Mouse (Mus musculus): ENCODE measurements at regions not wholly inside any gene's neighbourhood (a gene's known extent, or its start where the extent isn't known, plus 50 kb on each side); places are given as distances from the start of the nearest gene placed in this dataset.
"Not testable (repeated sequence)": the region's sequence is repeated elsewhere in the genome, so short reads cannot be mapped to it uniquely, and the experiment has no call there.

DNA sequence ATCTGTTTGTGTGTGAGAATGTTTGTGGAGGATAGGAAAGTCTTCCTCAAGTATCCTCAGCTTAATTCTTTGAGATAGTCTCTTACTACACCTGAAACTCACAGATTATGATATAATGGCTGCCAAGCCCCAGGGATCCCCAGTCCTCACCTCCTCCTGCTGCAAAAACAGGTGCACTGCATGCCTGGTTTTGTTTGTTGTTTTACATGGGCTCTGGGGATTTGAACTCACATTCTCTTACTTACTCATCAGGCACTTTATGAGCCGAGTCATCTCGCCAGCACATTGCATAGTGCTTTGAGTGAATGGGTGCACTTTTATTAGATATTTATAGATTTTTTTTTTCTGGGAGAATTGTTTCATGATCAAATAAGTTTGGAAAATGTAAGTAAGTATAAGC lies 56.3 kb downstream of the Mterf1b start:
- Histone ChIP-seq H3K27me3 (ENCODE audit: control insufficient read depth, insufficient read depth, insufficient read length) (no peaks in the 10 kb centered on the region), H3ac (ENCODE audit: control insufficient read depth, insufficient read length) (no peak overlapping the region), H3K79me2 (ENCODE audit: control insufficient read depth, insufficient read depth) (no peaks in the 10 kb centered on the region), H3K4me3 (no peak overlapping the region), H3K36me3 (ENCODE audit: control insufficient read depth, insufficient read depth) (no peaks in the 10 kb centered on the region), H3K4me2 (ENCODE audit: low read depth) (no peak overlapping the region)
- TF ChIP-seq POLR2AphosphoS2 (IDR thresholded peaks at IDR 0.05; ENCODE audit: insufficient read length, low read depth) (no peak), CEBPB (IDR thresholded peaks at IDR 0.05; ENCODE audit: insufficient read depth, poor library complexity, severe bottlenecking) (no peak), POLR2A (IDR thresholded peaks at IDR 0.05; ENCODE audit: insufficient read length, low read depth) (no peak), TCF12 (IDR thresholded peaks at IDR 0.05; ENCODE audit: insufficient read depth, poor library complexity, severe bottlenecking) (no peak), MYOD1 (IDR thresholded peaks at IDR 0.05; ENCODE audit: control insufficient read depth in 1 of 3, insufficient read length in 2 of 3, low read depth in 2 of 3) (peak in 1 of 3 experiments; percentile 68), E2F4 (IDR thresholded peaks at IDR 0.05; ENCODE audit: insufficient read depth) (no peak), USF1 (IDR thresholded peaks at IDR 0.05; ENCODE audit: low read depth) (no peak), REST (IDR thresholded peaks at IDR 0.05; ENCODE audit: insufficient read depth, insufficient read length) (no peak), SRF (IDR thresholded peaks at IDR 0.05; ENCODE audit: control insufficient read depth, insufficient read length, low read depth) (no peak)

DNA sequence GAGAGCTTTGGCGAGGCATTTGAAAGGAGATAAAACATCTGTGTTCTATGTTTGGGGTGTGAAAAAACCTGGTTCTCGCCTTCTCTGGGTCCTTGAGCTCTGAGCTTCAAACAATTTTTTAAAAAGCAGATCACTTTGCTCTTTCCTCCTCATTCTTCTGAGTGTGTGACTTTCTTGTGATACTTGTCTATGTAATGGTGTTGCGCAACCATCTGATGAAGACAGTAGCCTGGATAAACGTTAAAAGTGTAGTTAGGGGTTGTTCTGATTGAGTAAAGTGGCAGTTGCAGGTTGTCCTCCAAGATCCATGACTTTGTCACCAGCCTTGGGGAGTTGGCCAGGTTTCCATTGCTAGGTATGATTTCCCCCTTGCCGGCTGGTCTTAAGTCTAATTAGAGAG lies 62.1 kb downstream of the Mterf1b start:
- H3K4me3 ChIP-seq; H3K36me3 ChIP-seq (ENCODE audit: control insufficient read depth, insufficient read depth); H3K4me2 ChIP-seq (ENCODE audit: low read depth); H3K79me2 ChIP-seq (ENCODE audit: control insufficient read depth, insufficient read depth); H3K27me3 ChIP-seq (ENCODE audit: control insufficient read depth, insufficient read depth, insufficient read length); H3ac ChIP-seq (ENCODE audit: control insufficient read depth, insufficient read length): not testable (repeated sequence)
- TF ChIP-seq CEBPB (IDR thresholded peaks at IDR 0.05; ENCODE audit: insufficient read depth, poor library complexity, severe bottlenecking) = peak; percentile 60; the same call in 1 of the 2 replicates

DNA sequence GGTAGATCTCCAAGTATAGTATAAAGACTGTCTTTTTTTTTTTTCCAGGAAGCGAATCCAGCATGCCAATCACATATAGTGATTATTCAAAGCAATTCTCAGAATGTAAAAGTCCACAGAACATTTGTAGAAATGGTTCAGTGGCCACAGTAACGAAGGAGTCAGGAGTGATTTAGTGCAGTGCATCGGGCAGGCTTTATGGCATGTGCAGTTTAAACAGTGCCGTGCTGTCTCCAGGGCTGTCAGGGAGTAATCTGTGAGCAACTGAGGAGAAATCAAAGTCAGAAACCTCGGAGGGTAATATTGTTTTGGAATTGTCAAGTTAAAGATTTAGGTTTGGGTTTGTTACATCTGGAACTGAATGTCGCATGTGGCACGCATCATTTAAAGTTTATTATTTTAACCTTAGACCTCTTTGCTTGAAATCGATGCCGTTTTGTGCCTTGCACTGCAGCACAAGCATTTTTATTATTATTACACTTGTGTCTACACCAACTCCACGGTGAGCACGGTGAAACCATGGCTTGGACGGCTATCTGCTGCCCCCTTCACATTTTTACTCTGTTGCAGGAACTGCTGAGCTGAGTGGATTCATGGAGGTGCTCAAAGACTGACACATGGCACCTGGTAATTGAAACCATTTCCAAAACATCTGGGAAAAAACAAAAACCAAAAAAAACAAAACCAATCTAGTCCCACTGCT lies 65.0 kb downstream of the Mterf1b start:
- Histone ChIP-seq H3K36me3 (ENCODE audit: control insufficient read depth, insufficient read depth) (no peaks in the 10 kb centered on the region), H3K27me3 (ENCODE audit: control insufficient read depth, insufficient read depth, insufficient read length) (no peaks in the 10 kb centered on the region), H3K79me2 (ENCODE audit: control insufficient read depth, insufficient read depth) (no peaks in the 10 kb centered on the region), H3K4me2 (ENCODE audit: low read depth) (no peak overlapping the region), H3ac (ENCODE audit: control insufficient read depth, insufficient read length) (no peak overlapping the region), H3K4me3 (no peak overlapping the region)
- TF ChIP-seq SRF (IDR thresholded peaks at IDR 0.05; ENCODE audit: control insufficient read depth, insufficient read length, low read depth) (no peak), CEBPB (IDR thresholded peaks at IDR 0.05; ENCODE audit: insufficient read depth, poor library complexity, severe bottlenecking) (no peak), POLR2A (IDR thresholded peaks at IDR 0.05; ENCODE audit: insufficient read length, low read depth) (no peak), MYOG (IDR thresholded peaks at IDR 0.05; ENCODE audit: control insufficient read depth in 1 of 3, insufficient read depth in 1 of 3, insufficient read length in 2 of 3, low read depth in 2 of 3) (no peak), E2F4 (IDR thresholded peaks at IDR 0.05; ENCODE audit: insufficient read depth) (no peak), MYOD1 (IDR thresholded peaks at IDR 0.05; ENCODE audit: control insufficient read depth in 1 of 3, insufficient read length in 2 of 3, low read depth in 2 of 3) (no peak), MAX (IDR thresholded peaks at IDR 0.05; ENCODE audit: low read depth) (no peak)

DNA sequence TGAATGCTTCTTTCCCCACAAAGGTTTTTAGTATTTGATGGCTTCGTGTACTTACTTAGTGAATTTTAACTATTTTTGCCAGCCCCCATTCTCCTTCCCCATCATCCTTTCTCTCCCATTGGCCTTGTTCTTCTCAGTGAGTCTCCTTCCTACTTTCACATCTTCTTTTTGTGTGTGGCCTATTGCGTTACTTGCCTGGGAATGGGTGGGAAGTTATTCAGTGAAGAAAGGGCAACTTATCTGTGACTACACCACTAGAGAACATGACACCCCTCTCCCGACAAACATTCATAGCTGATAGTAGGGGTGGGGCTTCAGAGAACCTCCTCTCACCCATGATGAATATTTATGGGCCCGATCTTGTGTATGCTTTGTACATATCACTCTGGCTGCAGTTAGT lies 67.1 kb downstream of the Mterf1b start:
- TF ChIP-seq POLR2AphosphoS2 (IDR thresholded peaks at IDR 0.05; ENCODE audit: insufficient read length, low read depth) = no peak
- no peak for TF ChIP-seq USF1 (IDR thresholded peaks at IDR 0.05; ENCODE audit: low read depth)
- no peak for TF ChIP-seq SRF (IDR thresholded peaks at IDR 0.05; ENCODE audit: control insufficient read depth, insufficient read length, low read depth)
- TF ChIP-seq MYOG (IDR thresholded peaks at IDR 0.05; ENCODE audit: control insufficient read depth in 1 of 3, insufficient read depth in 1 of 3, insufficient read length in 2 of 3, low read depth in 2 of 3) = no peak
- TF ChIP-seq MAX (IDR thresholded peaks at IDR 0.05; ENCODE audit: low read depth) = no peak
- no peak for TF ChIP-seq TCF12 (IDR thresholded peaks at IDR 0.05; ENCODE audit: insufficient read depth, poor library complexity, severe bottlenecking)
- TF ChIP-seq REST (IDR thresholded peaks at IDR 0.05; ENCODE audit: insufficient read depth, insufficient read length) = no peak
- TF ChIP-seq POLR2A (IDR thresholded peaks at IDR 0.05; ENCODE audit: insufficient read length, low read depth) = no peak
- Histone ChIP-seq H3ac (ENCODE audit: control insufficient read depth, insufficient read length) (no peak overlapping the region), H3K4me3 (no peak overlapping the region), H3K36me3 (ENCODE audit: control insufficient read depth, insufficient read depth) (no peaks in the 10 kb centered on the region), H3K4me2 (ENCODE audit: low read depth) (no peak overlapping the region), H3K27me3 (ENCODE audit: control insufficient read depth, insufficient read depth, insufficient read length) (no peaks in the 10 kb centered on the region), H3K79me2 (ENCODE audit: control insufficient read depth, insufficient read depth) (no peaks in the 10 kb centered on the region)

DNA sequence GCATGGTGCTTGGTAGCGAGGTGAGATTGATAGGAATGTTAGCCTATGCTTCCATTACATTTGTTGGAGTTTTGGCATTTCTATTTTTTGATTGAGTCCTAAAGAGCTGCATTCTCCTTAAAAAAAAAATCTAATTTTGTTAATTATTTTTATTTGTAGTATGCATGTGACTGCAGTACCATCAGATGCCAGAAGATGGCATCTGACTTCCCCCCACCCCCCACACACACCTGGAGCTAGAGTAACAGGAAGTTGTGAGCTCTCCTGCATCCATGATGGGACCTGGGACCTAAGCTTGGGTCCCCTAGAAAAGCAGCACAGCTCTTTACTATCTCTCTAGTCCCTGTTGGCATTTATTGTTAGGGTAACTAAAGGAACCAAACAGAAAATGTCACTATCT lies 70.5 kb downstream of the Mterf1b start:
- Histone ChIP-seq H3K36me3 (ENCODE audit: control insufficient read depth, insufficient read depth) (no peaks in the 10 kb centered on the region), H3K27me3 (ENCODE audit: control insufficient read depth, insufficient read depth, insufficient read length) (no peaks in the 10 kb centered on the region), H3K79me2 (ENCODE audit: control insufficient read depth, insufficient read depth) (no peaks in the 10 kb centered on the region), H3K4me2 (ENCODE audit: low read depth) (no peak overlapping the region), H3K4me3 (no peak overlapping the region), H3ac (ENCODE audit: control insufficient read depth, insufficient read length) (no peak overlapping the region)
- TF ChIP-seq TCF12 (IDR thresholded peaks at IDR 0.05; ENCODE audit: insufficient read depth, poor library complexity, severe bottlenecking) (no peak), TCF3 (IDR thresholded peaks at IDR 0.05; ENCODE audit: insufficient read length, low read depth) (no peak), USF1 (IDR thresholded peaks at IDR 0.05; ENCODE audit: low read depth) (no peak), MYOG (IDR thresholded peaks at IDR 0.05; ENCODE audit: control insufficient read depth in 1 of 3, insufficient read depth in 1 of 3, insufficient read length in 2 of 3, low read depth in 2 of 3) (no peak), CEBPB (IDR thresholded peaks at IDR 0.05; ENCODE audit: insufficient read depth, poor library complexity, severe bottlenecking) (no peak), POLR2A (IDR thresholded peaks at IDR 0.05; ENCODE audit: insufficient read length, low read depth) (no peak), POLR2AphosphoS2 (IDR thresholded peaks at IDR 0.05; ENCODE audit: insufficient read length, low read depth) (no peak), SRF (IDR thresholded peaks at IDR 0.05; ENCODE audit: control insufficient read depth, insufficient read length, low read depth) (no peak)

Data from myocyte (in vitro differentiated cells).